Mouse (Mus musculus) common myeloid progenitor, adult 5-6 weeks (primary cell): ENCODE data around the gene Synpo2l. TPM values are rescaled to one million over a fixed set of nuclear protein-coding genes. Genes with fewer than 3 reads are reported as not detected.
"Not testable (repeated sequence)": the region's sequence is repeated elsewhere in the genome, so short reads cannot be mapped to it uniquely, and the experiment has no call there.

Experiments
- ATAC-seq: replicated peaks from 2 replicates; pipeline ENCODE4 v1.8.0; 2016; ENCODE audit warnings: low read depth, mild to moderate bottlenecking, moderate TSS enrichment, inconsistent platforms; ENCODE audit not compliant: poor library complexity, severe bottlenecking
- total RNA-seq: library from RNA; stranded (forward); fragments of 200-1000, 187-1606 nt; gene quantifications from 2 replicates; pipeline ENCODE4 v1.2.3, GENCODE M21; 2017

The Synpo2l gene
- total RNA-seq, 1 experiment from 2014 or later, result 0.23 TPM

- no peak for ATAC-seq
Measured at GRCm38 (mm10) chr14:20651000-20651399, 17.2 kb downstream of the Synpo2l start.

GRCm38 (mm10) chr14:20646381-20646780 lies 21.8 kb downstream of the Synpo2l start:
- peak; percentile 88 for ATAC-seq

DNA sequence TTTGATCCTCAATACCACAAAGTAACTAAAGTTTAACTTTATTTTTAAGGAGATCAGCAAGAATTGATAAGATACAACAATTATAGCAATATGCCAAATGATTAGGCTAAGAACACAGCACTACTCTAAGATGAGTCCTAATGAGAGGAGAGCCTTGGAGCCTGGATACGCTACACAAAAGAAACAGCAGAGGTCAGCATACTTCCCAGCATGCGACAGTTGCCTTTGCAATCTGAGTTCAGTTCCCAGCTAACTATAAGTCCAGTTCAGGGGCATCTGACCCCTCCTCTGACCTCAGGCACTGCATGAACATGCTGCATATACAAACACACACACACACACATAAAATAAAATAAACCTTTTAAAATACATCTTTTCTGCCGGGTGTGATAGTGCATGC lies 22.6 kb downstream of the Synpo2l start:
- ATAC-seq, result no peak

DNA sequence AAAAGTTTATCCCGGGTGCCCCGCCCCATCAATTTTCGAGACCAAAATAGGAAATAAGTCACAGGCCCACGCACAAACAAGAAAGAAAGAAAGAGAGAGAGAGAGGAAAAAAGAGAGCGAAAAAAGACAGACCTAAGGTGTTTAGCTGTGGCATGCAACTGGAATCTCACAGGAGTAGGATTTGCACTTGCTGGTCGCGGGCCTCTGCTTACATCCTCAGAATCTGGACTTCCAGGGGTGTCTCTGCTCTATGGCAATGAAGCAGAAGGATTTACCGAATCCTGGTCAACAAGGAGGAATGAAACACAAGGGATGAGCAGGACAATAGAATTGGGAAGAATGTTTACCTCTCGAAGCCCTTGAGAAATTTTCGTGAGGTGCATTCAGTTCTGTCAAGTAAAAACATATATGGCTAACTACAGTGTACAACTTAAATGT lies 26.7 kb downstream of the Synpo2l start:
- ATAC-seq, result no peak

DNA sequence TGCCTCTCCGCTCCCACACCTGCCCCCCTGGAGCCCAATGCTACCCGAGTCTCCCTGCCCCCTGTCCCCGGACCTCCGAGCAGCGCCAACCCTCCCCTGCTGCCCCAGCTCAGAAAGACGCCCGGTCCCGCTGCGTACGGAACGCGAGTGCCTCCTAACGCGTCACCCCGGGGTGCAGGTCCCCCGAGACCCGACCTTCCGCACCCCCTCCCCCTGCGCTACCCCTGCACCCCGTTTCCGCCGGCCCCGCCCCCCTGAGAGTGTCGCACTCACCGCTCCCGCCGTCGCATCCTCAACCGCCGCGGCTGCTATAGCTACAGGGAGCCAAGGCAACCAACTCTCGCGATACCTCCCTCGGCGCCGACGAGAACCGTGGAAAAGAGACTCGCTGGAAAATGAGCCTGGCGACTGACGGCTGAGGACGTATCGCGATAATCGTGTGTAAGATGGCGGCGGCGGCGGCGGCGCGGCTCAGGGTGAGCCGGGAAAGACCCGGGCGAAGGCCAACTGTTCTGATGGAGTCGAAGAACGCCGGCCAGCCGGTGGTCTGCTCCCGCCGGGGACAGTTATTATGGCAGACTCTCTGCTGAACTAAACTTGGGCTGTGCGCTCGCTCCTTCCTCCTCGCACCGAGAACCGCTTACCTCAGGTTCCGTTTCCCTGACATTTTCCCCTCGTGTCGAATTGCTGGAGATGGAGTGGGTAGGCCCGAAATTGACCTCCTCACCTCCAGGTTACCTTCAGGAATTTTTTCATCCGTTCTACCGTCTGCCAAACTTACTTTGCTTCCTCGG lies 27.3 kb downstream of the Synpo2l start, which contains the start of gene Usp54:
TSS of gene Usp54 (minus strand) at position 420 of the 794 bp plus-strand sequence.
- peak; percentile 98 for ATAC-seq

GRCm38 (mm10) chr14:20639918-20640619 lies 28.1 kb downstream of the Synpo2l start:
- ATAC-seq, result 0 out of 2 replicates have a peak, but pooled peaks have one; percentile 1

DNA sequence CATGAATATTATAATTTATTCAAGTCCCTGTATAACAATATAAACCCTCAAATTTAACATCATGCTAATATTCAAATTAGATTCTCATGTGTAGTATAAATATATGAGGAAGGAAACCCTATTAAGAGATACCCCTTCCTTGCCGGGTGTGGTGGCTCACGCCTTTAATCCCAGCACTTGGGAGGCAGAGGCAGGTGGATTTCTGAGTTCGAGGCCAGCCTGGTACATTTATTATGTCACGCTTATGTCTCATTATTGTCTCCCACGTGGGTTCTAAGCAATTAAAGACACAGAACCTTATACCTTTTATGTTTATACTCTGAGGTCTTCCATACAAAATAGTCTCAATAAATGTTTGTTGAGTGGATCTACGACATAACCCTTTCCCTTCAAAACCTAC lies 29.5 kb downstream of the Synpo2l start:
- no peak for ATAC-seq

GRCm38 (mm10) chr14:20637818-20638574 lies 30.2 kb downstream of the Synpo2l start:
- no peak for ATAC-seq

GRCm38 (mm10) chr14:20636968-20637367 lies 31.2 kb downstream of the Synpo2l start:
- ATAC-seq, result not testable (repeated sequence)

GRCm38 (mm10) chr14:20635546-20635945 lies 32.6 kb downstream of the Synpo2l start:
- no peak for ATAC-seq

- ATAC-seq, result no peak
Measured at GRCm38 (mm10) chr14:20631253-20631652, 36.9 kb downstream of the Synpo2l start.

- no peak for ATAC-seq
Measured at GRCm38 (mm10) chr14:20626971-20627370, 41.2 kb downstream of the Synpo2l start.

DNA sequence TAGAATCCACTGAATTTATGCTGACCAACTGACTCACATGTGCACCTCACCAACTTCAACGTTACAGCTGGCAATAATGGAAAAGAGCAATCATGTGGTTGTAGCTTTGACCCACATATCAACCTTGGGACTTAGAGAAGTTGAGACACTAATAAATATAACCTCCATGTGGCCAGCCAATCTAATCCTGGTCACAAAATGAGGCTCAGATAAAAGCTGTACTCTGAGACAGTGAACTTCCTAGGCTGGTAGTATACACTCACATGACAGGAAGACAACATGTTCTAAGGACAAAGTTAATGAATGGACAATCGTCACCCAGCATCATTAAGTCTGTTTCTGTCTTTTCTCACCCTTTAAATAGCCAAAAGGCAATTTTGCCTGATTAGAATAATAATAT lies 41.7 kb downstream of the Synpo2l start:
- no peak for ATAC-seq

- no peak for ATAC-seq
Measured at GRCm38 (mm10) chr14:20622907-20623306, 45.2 kb downstream of the Synpo2l start.

GRCm38 (mm10) chr14:20622412-20622811 lies 45.7 kb downstream of the Synpo2l start:
- no peak for ATAC-seq

- ATAC-seq, result no peak
Measured at GRCm38 (mm10) chr14:20621903-20622302, 46.3 kb downstream of the Synpo2l start.

GRCm38 (mm10) chr14:20619131-20619530 lies 49.0 kb downstream of the Synpo2l start:
- ATAC-seq, result no peak

GRCm38 (mm10) chr14:20618211-20618610 lies 49.9 kb downstream of the Synpo2l start:
- peak; percentile 94 for ATAC-seq

GRCm38 (mm10) chr14:20616421-20616820 lies 51.7 kb downstream of the Synpo2l start:
- no peak for ATAC-seq

GRCm38 (mm10) chr14:20615075-20615474 lies 53.1 kb downstream of the Synpo2l start:
- ATAC-seq, result no peak
